Mouse (Mus musculus) kidney, adult 10 weeks (tissue): Measurements from ENCODE around the gene Maoa. TPM values are rescaled to one million over a fixed set of nuclear protein-coding genes. Genes with fewer than 3 reads are reported as not detected.

Experiments
- polyA plus RNA-seq: library from polyadenylated mRNA; stranded (reverse); fragments of 350-450 nt; fragmentation: Illumina TruSeq; extraction: RNeasy Lipid Tissue Mini Kit (QIAGEN cat#74804); gene quantifications from one replicate; pipeline ENCODE4 v1.2.3, GENCODE M21; 2014; ENCODE audit warnings: low read depth, low replicate concordance

Gene Maoa
- polyA plus RNA-seq = 30.3 TPM

DNA sequence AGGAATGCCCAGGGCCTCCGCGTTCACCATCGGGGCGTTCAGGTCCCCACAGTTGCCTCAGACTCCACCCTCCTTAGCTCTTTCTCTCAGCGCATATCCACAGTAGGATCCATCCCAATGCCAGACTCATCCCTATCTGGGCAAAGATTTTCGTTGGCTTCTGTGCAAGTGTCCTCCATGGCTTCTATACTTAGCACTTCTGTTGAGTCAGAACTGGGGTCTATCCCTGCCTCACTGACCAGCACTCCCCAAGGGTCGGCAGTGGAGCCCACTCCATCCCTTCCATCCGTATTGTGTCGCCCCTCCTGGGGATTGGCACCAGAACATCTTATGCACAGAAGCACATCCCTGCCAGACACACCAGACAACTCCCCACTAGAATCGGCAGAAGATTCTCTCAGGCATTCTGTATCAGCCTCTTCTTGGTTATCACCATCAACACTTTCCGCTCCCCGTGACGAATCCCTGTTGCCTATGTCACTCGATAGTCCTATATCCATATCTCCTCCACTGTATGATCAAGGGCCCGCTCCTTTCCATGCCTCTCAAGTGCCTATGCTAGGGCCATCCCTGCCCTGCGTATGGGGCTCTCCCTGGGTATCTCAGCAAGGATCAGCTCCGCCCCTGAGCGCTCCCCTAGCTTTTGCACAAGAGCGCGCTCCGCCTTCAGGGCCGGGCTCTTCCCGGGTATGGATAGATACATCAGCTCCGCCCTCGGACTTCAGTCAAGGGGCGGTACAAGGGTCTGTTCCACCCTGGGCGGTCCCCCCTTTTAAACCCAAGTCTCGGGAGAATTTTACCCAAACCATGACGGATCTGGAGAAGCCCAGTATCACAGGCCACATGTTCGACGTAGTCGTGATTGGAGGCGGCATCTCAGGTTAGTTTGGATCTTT lies at the start of gene Maoa:
Maoa (plus strand) TSS at position 665 of the 896 bp plus-strand sequence.

Other genes with a start within 250 kb of the Maoa start
- gene Cypt1, start 96.8 kb upstream of the Maoa start, polyA plus RNA-seq = not detected
- gene Maob, start 197.7 kb downstream of the Maoa start, polyA plus RNA-seq = 11.4 TPM